Mouse (Mus musculus): ENCODE measurements at regions not wholly inside any gene's neighbourhood (a gene's known extent, or its start where the extent isn't known, plus 50 kb on each side); places are given as distances from the start of the nearest gene placed in this dataset.

DNA sequence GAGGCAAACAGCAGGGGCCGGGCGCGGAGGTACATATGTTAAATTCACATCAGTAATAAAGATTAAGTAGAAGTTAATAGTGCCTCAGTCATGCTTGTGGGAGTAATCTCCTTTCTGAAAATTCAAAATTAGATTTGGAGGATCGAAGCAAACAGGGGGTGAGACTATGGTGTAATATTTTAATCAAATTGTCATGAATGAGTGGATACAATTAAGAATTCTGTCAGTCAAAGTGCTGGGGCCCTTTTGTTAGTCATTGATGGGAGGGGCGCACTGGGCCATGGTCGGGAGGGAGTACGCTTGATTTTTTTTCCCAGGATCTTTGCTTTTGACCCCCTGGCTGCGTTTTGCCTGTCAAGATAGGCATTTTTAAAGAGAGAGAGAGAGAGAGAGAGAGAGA is 163.2 kb downstream of the Vrk1 start:
- TF ChIP-seq POLR2A (IDR thresholded peaks at IDR 0.05; ENCODE audit: control insufficient read depth, low read depth, low read length) (no peak), CTCF (IDR thresholded peaks at IDR 0.05; ENCODE audit: control insufficient read depth, insufficient read depth, insufficient replicate concordance, low read depth, low read length) (no peak)

Data from testis, adult 2 months (tissue).